Mouse (Mus musculus): ENCODE measurements around the gene Mfsd4b4.
"Not testable (repeated sequence)": the region's sequence is repeated elsewhere in the genome, so short reads cannot be mapped to it uniquely, and the experiment has no call there.

Gene Mfsd4b4

DNA sequence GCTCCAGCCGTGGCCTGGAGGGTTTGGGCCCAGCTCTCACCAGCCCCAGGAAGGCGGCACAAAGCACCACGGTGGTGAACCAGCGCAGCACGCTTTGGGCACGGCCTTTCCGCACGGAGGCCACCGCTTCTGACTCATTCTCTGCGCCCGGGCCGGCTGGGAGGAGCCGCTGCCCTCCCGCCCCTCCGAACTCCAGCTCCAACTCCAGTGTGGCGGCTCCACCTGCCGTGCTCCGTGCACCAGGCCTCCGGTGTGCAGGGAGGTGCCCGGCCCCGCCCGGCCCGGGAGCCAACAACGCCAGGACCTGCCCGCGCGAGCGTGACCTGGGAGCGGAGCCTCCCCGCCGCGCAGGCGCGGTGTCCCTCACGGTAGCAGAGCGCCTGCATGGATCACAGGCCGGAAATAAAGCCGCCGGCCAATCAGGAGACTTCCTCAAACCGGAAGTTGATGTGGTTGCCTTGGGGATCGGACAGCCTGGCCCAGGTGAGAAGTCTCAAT, at the start of gene Mfsd4b4:
Gene Mfsd4b4 (minus strand): TSS at position 365 of the 498 bp plus-strand sequence.
- peak; percentile 75 for DNase-seq (ENCODE audit: low spot score)

DNA sequence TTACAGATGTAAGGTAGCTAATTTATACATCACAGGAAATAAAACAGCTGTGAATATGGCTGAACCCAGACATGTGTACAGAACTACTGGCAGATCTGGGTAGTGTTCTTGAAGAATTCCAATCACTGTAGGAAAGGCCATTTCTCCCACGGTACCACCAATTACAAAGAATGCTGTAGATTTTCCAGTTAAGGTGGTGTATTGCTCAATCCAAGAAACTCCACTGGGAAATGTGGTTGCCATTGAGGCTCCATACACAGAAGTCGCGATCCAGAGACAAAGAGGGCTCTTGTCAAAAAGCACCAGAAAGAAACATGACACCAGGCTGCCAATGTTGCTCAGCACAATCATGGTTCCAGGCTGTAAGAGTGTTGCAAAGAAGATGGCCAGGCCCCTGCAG, 48.2 kb upstream of the Mfsd4b4 start:
- not testable (repeated sequence) for DNase-seq (ENCODE audit: low spot score)

DNA sequence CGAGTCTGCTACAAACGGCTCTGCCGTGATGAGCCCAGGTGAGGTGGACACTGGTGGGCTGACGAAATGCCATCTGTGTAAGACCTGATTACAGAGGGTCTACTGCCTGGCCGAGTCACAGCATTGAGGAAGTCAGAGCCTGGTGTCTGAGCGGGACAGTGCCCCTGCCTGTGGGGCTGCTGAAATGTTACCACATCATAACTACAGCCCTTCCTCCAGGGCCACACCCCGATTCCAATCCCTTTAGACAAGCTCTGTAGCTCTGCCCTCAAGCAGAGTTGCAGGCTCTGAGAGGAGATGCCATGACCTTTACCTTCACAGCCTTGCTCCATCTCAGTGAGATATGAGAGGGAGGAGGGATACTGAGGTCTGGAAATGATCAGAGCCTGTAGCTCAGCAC, 37.5 kb upstream of the Mfsd4b4 start:
- DNase-seq (ENCODE audit: low spot score) = no peak

DNA sequence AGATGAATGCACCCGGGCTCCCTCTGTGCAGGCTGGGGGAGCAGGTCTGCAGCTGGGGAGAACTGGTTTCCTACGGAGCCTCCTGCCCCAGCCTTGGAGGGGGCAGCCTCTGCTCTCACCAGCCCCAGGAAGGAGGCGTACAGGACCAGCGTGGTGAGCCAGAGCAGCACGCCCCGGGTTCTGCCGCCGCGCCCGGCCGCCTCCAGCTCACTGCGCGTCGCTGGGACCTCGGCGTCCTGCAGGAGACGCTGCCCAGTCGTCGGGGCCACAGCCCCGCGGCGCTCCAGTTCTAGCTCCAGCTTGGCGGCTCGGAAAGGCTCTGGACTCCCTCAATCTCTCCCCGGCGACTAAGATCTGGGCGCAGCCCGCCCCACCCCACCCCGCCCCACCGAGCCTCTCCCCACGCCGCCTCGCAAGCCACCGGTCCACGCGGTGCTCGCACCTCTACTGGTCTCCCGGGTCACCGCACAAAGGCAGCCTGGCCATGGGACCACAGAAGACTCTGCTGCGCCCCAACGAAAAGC, 27.6 kb upstream of the Mfsd4b4 start, which contains the start of gene Mfsd4b2:
Gene Mfsd4b2 (minus strand): TSS at position 308 of the 524 bp plus-strand sequence.
- DNase-seq (ENCODE audit: low spot score) = no peak

DNA sequence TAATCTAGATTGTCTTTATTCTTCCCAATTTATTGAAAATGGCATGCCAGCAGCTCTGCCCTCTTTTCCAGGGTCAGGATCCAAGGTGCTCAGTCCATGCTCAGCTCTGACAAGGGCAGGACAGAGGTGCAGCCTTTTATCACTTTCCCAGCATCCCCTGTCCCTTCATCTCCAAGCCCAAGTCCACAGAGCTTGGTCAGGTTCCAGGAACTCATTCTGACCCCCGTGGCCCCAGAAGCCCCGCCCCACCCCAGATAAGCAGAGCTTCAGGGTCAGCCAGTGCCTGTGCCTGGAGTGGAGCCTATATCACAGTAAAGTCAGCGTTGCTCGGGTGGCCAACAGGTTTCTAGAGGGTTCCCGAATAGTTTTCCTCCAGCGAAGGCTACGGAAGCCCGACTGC, 25.5 kb upstream of the Mfsd4b4 start:
- DNase-seq (ENCODE audit: low spot score) = not testable (repeated sequence)

DNA sequence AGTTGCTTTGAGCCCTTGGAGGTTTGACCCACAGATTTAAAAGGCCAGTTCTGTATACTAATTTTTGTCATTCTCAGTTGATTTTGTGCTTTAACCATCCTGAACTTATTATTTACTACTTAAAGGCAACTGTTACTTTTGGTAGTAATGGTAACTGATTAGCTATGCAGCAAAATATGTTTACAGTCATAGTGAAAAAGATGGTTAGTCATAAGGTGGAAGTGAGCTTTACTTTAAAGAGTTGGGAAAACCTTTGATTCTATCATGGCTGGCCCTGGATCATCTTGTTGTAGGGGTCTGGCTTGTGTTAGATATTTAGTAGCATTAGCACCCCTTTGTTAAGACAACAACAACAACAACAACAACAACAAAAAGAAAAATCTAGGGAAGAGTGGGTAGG, 13.6 kb upstream of the Mfsd4b4 start:
- DNase-seq (ENCODE audit: low spot score) = no peak

DNA sequence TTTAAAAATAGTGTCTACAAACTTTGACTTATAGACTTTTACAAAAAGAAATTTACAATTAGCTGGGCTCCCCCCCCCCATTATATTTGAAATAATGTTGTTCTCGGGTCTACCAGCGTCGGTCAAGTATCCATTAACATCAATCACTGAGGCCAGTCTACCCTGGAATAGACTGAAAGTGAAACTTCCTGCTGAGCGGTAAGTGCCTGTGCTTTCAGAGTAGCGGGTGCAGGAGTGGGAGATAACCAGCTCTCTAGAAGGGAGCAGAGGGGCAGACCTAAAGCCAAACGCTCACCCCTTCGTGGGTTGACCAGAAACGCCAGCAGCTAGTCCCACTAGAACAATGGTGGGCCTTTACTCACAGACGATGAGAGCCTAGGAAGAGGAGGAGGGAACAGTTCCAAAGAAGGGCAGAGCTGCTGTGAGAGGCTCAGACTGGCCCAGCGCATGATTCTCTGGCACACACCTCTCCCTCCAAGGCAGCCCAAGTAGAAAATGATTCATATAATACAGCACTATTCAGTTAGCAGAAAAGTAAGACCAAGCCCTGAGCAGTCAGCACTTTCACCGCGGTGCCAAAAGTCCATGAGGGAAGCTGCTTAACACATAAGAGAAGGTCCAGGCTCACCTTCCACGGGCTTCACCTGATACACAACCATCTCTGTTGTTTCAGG, 9.9 kb upstream of the Mfsd4b4 start:
- no peak for DNase-seq (ENCODE audit: low spot score)

DNA sequence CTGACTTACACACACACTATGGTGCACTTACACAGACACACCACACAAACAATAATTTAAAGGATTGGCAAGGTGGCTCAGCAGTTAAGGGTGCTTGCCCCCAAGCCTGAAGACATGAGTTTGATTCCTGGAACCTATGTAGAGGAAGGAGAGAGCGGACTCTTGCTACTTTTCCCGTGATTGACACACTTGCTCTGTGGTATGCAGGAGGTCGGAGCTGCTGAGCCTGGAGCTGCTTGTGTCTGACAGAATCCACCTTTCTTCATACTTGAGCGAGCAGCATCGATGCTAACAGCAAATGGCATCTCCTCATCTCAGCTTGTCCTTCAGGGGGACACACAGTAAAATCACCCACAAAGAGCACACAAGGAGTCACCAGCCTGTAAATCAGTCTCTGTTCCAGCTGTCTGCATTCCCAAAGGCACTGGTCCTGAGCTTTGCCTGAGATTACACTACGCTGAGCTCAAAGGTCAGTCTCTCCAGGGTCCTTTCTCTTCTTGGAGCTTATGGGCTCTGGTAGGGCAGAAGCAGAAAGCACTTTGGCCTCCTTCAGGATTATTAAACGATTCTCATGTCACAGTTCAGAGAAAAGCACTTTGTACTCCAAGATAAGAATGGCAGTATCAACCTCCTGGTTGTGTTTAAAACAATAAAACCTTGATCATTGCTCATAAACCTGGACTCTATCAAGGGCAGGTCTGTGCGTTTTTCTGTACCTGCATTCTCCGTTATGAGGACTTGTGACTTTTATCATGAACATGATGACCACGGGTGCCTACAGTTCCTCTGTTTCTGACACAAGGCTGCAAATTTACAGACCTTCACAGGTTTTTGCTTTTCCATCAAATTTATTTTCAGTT, 8.0 kb upstream of the Mfsd4b4 start:
- DNase-seq (ENCODE audit: low spot score) = no peak

DNA sequence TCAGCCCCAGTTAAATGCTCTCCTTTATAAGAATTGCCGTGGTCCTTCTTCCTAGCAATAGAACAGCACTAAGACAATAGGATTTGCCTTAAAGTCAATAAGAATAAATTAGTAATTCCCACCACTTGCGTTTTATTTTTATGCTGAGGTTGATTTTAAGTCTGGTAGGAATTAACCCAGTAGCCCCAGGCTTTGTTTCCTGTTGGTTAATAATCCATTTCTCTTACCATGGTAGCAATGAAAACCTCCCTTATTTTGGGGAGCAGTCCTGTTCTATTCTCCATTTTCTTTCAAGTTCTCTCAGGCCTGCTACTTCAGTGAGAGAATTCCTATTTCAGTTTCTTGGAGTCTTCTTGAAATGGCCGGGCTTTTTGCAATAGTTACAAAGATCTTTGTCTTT, 5.2 kb upstream of the Mfsd4b4 start:
- DNase-seq (ENCODE audit: low spot score) = no peak

DNA sequence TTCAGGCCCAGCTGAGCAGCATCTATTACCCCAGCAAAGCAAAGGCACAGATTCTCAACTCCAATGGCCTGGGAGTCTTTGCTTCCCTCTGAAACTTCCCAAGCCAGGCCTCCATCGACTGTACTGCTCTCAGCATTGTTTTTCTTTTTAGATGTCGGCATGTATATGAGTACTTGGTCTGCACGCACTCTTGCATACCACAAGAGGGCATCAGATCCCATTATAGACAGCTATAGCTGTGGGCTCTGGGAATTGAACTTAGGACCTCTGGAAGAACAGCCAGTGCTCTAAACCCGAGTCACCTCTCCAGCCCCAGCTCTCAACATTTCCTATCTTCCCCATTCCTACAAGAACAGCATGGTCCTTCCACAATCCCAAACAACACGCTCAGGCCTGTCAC, 2.5 kb downstream of the Mfsd4b4 start:
- DNase-seq (ENCODE audit: low spot score) = no peak

DNA sequence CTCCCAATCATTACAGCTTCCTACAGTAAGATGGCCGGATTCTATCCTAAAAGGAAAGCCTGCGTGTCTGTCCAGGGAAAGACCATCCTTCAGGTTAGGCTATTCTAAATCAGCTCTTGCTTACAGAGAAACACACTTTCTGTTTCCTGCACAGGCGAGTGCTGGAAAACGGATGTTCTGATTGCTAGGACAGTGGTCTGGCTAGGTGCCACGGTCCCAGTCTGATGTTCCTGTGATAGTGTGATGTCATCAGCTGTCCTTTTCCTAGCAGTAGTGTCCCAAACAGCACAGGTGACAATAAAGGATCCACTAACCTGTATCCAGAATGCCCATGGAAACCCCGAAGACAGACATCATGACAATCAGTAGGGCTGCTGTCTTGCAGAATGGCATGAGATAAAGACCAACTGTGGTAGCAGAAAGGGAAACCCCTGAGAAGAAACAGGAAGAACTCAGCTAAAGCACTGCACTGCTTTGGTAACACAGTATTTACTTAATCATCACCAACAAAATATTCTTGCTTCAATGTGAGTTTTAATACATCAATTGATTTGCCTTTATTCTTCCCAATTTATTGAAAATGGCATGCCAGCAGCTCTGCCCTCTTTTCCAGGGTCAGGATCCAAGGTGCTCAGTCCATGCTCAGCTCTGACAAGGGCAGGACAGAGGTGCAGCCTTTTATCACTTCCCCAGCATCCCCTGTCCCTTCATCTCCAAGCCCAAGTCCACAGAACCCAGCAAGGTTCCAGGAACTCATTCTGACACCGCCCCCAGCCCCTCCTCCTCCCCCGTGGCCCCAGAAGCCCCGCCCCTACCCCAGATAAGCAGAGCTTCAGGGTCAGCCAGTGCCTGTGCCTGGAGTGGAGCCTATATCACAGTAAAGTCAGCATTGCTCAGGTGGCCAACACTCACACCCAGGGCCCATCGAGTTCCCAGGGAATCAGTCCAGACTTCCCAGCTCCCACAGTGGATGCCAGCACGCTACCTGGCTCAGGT, 5.0 kb downstream of the Mfsd4b4 start:
- no peak for DNase-seq (ENCODE audit: low spot score)

DNA sequence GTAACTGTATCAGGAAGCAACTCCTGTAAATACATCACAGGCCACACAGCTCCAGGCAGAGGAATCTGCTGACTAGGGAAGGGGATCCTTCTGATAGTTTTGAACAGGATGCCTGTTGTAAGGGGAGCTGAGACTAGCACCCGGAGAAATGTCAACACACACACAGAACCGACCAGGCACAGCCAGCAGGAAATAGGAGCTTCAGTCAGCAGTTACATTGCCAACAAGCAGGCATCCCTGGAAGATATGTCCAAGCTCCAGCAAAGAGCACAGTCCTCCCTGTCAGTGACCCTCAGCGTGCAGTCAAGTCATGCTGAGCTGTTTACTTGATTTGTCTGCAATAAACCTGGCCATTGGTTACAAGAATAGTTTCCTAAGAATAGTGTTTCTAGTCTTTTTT, 10.4 kb downstream of the Mfsd4b4 start:
- DNase-seq (ENCODE audit: low spot score) = no peak

DNA sequence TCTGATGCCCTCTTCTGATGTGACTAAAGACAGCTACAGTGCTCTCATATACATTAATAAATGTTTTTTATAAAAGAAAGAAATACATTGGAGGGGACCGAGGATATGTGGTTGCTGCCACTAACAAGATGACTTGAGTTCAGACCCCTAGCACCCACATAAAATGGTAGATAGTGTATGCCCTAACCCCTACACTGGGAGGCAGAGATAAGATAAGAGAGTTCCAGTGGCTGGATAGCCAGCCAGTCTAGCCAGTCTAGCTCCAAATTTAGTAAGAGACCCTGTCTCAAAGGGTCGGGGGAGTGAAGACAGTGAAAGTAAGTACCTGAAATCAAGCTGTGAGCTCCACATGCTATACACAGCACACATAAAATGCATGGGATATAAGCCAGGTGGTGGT, 33.5 kb downstream of the Mfsd4b4 start:
- no peak for DNase-seq (ENCODE audit: low spot score)

DNA sequence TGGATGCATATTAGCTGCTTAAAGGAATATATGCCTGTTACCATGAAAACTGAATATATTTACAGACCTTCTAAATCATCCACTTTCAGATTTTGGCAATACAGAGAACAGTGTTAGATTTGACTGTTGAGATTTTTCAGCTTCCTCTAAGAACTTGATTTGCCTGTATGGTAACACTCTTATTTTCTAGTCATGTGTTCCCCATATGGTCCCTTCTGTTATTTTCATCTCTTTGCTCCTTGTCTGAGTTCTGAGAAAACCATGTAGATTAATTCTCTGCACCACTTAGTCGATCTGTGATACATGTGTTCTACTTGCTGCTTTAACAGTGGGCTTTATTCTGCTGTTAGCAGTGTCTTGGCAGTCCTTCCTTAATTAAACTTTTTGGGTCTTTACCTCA, 56.4 kb downstream of the Mfsd4b4 start:
- no peak for DNase-seq (ENCODE audit: low spot score)

Data from T-cell, adult 2 months (primary cell).